Mouse (Mus musculus): ENCODE data around the gene Svop. TPM values are rescaled to one million over a fixed set of nuclear protein-coding genes. Genes with fewer than 3 reads are reported as not detected.

The Svop gene
- polyA plus RNA-seq, 1 experiment from 2014 or later, result 83.0 TPM

GRCm38 (mm10) chr5:114115030-114115429, 23.7 kb upstream of the Svop start:
- peaks cover 81% of the 10 kb centered on the region for H3K36me3 ChIP-seq (replicated peaks; ENCODE audit: control insufficient read depth, insufficient read depth)
- no peaks in the 10 kb centered on the region for H3K27me3 ChIP-seq (ENCODE audit: control insufficient read depth, insufficient read depth, low read length)
- no peak overlapping the region for H3K27ac ChIP-seq
- DNase-seq (ENCODE audit: low spot score), result no peak
- no peaks in the 10 kb centered on the region for H3K9me3 ChIP-seq (ENCODE audit: control insufficient read depth, low read length)
- ATAC-seq (ENCODE audit: low FRiP score), result no peak
- H3K4me1 ChIP-seq (replicated peaks; ENCODE audit: control insufficient read depth, insufficient read depth, low read length), result no peaks in the 10 kb centered on the region
- no peak overlapping the region for H3K9ac ChIP-seq
- WGBS, result 86% methylated on average over 5 of the region's 5 CpGs
- no peak overlapping the region for H3K4me2 ChIP-seq (replicated peaks)
- no peak overlapping the region for H3K4me3 ChIP-seq (replicated peaks; ENCODE audit: low read length)

DNA sequence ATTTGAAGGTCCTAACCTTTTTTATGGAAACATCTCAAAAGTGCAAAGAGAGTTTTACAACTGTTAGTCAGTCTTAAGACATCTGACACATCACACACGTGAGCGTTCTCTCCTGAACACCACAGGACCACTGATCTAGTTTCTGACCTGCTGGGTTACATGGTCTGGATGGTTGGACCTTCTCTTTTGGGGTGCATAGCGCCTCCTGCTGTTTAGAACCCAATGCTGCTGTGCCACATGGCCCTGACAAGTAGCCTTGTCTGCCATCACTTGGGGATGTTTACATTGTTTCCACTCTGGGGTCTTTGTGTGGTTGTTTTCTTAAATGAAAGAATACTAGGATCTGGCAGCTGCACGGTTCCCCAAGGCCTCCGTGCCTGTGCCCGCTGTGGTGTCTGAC, 22.0 kb upstream of the Svop start:
- H3K27ac ChIP-seq, result no peak overlapping the region
- peaks cover 89% of the 10 kb centered on the region for H3K36me3 ChIP-seq (replicated peaks; ENCODE audit: control insufficient read depth, insufficient read depth)
- no peaks in the 10 kb centered on the region for H3K27me3 ChIP-seq (ENCODE audit: control insufficient read depth, insufficient read depth, low read length)
- no peak overlapping the region for H3K4me2 ChIP-seq (replicated peaks)
- 87% methylated on average over 6 of the region's 6 CpGs for WGBS
- H3K4me3 ChIP-seq (replicated peaks; ENCODE audit: low read length), result no peak overlapping the region
- no peaks in the 10 kb centered on the region for H3K4me1 ChIP-seq (replicated peaks; ENCODE audit: control insufficient read depth, insufficient read depth, low read length)
- DNase-seq (ENCODE audit: low spot score), result no peak
- ATAC-seq (ENCODE audit: low FRiP score), result no peak
- no peaks in the 10 kb centered on the region for H3K9me3 ChIP-seq (ENCODE audit: control insufficient read depth, low read length)
- H3K9ac ChIP-seq, result no peak overlapping the region

GRCm38 (mm10) chr5:114106391-114106935, 15.1 kb upstream of the Svop start:
- H3K4me3 ChIP-seq (replicated peaks; ENCODE audit: low read length), result no peak overlapping the region
- peaks cover under 1% of the 10 kb centered on the region; the same call in 1 of the 2 replicates for H3K4me1 ChIP-seq (replicated peaks; ENCODE audit: control insufficient read depth, insufficient read depth, low read length)
- peaks cover 75% of the 10 kb centered on the region for H3K36me3 ChIP-seq (replicated peaks; ENCODE audit: control insufficient read depth, insufficient read depth)
- H3K4me2 ChIP-seq (replicated peaks), result no peak overlapping the region
- WGBS, result 80% methylated on average over 16 of the region's 16 CpGs
- H3K9ac ChIP-seq, result no peak overlapping the region
- no peaks in the 10 kb centered on the region for H3K27me3 ChIP-seq (ENCODE audit: control insufficient read depth, insufficient read depth, low read length)
- no peaks in the 10 kb centered on the region for H3K9me3 ChIP-seq (ENCODE audit: control insufficient read depth, low read length)
- DNase-seq (ENCODE audit: low spot score), result no peak
- no peak for ATAC-seq (ENCODE audit: low FRiP score)
- no peak overlapping the region for H3K27ac ChIP-seq

- Histone ChIP-seq H3K4me1 (replicated peaks; ENCODE audit: control insufficient read depth, insufficient read depth, low read length) (peaks cover 8% of the 10 kb centered on the region), H3K27me3 (ENCODE audit: control insufficient read depth, insufficient read depth, low read length) (no peaks in the 10 kb centered on the region), H3K9me3 (ENCODE audit: control insufficient read depth, low read length) (no peaks in the 10 kb centered on the region), H3K4me2 (replicated peaks) (no peak overlapping the region), H3K36me3 (replicated peaks; ENCODE audit: control insufficient read depth, insufficient read depth) (peaks cover 39% of the 10 kb centered on the region), H3K4me3 (replicated peaks; ENCODE audit: low read length) (no peak overlapping the region), H3K9ac (no peak overlapping the region), H3K27ac (no peak overlapping the region)
- WGBS, result 100% methylated on average over 1 of the region's 1 CpGs
- no peak for ATAC-seq (ENCODE audit: low FRiP score)
- DNase-seq (ENCODE audit: low spot score), result no peak
These were observed 11.4 kb upstream of the Svop start for GRCm38 (mm10) chr5:114102807-114103206.

- Histone ChIP-seq H3K27me3 (ENCODE audit: control insufficient read depth, insufficient read depth, low read length) (no peaks in the 10 kb centered on the region), H3K9ac (no peak overlapping the region), H3K4me3 (replicated peaks; ENCODE audit: low read length) (no peak overlapping the region), H3K9me3 (ENCODE audit: control insufficient read depth, low read length) (no peaks in the 10 kb centered on the region), H3K4me1 (replicated peaks; ENCODE audit: control insufficient read depth, insufficient read depth, low read length) (peaks cover 8% of the 10 kb centered on the region), H3K27ac (no peak overlapping the region), H3K36me3 (replicated peaks; ENCODE audit: control insufficient read depth, insufficient read depth) (peaks cover 34% of the 10 kb centered on the region), H3K4me2 (replicated peaks) (no peak overlapping the region)
- DNase-seq (ENCODE audit: low spot score) (no peak), ATAC-seq (ENCODE audit: low FRiP score) (no peak)
- WGBS, result 86% methylated on average over 4 of the region's 4 CpGs
These were observed 10.5 kb upstream of the Svop start for GRCm38 (mm10) chr5:114101873-114102272.

DNA sequence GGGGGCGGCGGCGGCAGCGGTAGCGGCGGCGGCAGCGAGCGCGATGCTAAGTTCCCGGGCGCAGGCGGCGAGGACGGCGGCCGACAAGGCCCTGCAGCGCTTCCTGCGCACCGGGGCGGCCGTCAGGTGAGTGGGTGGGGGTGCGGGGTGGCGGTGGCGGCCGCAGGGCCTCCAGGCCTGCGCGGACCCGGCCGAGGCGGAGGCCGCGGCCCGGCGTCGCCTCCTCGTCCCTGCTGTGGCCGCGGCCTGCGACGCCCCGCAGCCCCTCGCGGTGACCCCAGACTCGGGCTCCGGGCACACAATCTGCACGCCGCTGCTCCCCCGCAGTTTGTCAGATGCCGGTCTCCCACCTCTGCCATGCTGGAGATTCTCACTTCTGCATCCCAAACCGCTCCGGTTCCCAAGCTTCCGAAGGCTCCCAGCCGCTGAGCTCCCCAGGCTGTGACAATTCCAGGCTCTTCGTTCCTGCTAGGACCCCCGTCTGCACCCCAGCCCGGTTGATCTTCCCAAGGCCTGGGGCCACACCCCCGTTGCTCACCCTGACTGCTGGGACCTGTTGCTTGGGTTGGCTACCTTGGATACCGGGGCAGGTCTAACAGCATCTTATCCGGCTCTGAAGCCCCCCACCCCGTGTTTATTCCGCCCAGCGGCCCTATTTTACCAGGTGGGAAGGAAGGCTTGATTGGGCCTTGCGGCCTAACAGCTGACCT, 9.2 kb upstream of the Svop start:
- Histone ChIP-seq H3K36me3 (replicated peaks; ENCODE audit: control insufficient read depth, insufficient read depth) (peaks cover 21% of the 10 kb centered on the region), H3K9me3 (ENCODE audit: control insufficient read depth, low read length) (no peaks in the 10 kb centered on the region), H3K9ac (peak overlapping the region; percentile 90), H3K4me3 (replicated peaks; ENCODE audit: low read length) (peak overlapping the region; percentile 86), H3K4me1 (replicated peaks; ENCODE audit: control insufficient read depth, insufficient read depth, low read length) (peaks cover 8% of the 10 kb centered on the region), H3K27ac (peak overlapping the region; percentile 78; the same call in 1 of the 2 replicates), H3K4me2 (replicated peaks) (peak overlapping the region; percentile 76), H3K27me3 (ENCODE audit: control insufficient read depth, insufficient read depth, low read length) (no peaks in the 10 kb centered on the region)
- DNase-seq (ENCODE audit: low spot score) (no peak), ATAC-seq (ENCODE audit: low FRiP score) (peak; percentile 58)
- 3% methylated on average over 50 of the region's 64 CpGs for WGBS

- peak overlapping the region; percentile 90 for H3K9ac ChIP-seq
- peaks cover 8% of the 10 kb centered on the region for H3K4me1 ChIP-seq (replicated peaks; ENCODE audit: control insufficient read depth, insufficient read depth, low read length)
- DNase-seq (ENCODE audit: low spot score) (peak; percentile 97), ATAC-seq (ENCODE audit: low FRiP score) (peak; percentile 91)
- H3K9me3 ChIP-seq (ENCODE audit: control insufficient read depth, low read length), result no peaks in the 10 kb centered on the region
- H3K4me2 ChIP-seq (replicated peaks), result peak overlapping the region; percentile 76
- peaks cover 14% of the 10 kb centered on the region for H3K36me3 ChIP-seq (replicated peaks; ENCODE audit: control insufficient read depth, insufficient read depth)
- H3K27ac ChIP-seq, result peak overlapping the region; percentile 78
- peak overlapping the region; percentile 86 for H3K4me3 ChIP-seq (replicated peaks; ENCODE audit: low read length)
- 8% methylated on average over 37 of the region's 37 CpGs for WGBS
- no peaks in the 10 kb centered on the region for H3K27me3 ChIP-seq (ENCODE audit: control insufficient read depth, insufficient read depth, low read length)
These were observed 8.5 kb upstream of the Svop start for GRCm38 (mm10) chr5:114099709-114100389.

- Histone ChIP-seq H3K36me3 (replicated peaks; ENCODE audit: control insufficient read depth, insufficient read depth) (no peaks in the 10 kb centered on the region), H3K4me3 (replicated peaks; ENCODE audit: low read length) (peak overlapping the region; percentile 59), H3K4me2 (replicated peaks) (peak overlapping the region; percentile 63), H3K4me1 (replicated peaks; ENCODE audit: control insufficient read depth, insufficient read depth, low read length) (peaks cover 14% of the 10 kb centered on the region), H3K27me3 (ENCODE audit: control insufficient read depth, insufficient read depth, low read length) (no peaks in the 10 kb centered on the region), H3K9me3 (ENCODE audit: control insufficient read depth, low read length) (no peaks in the 10 kb centered on the region), H3K9ac (peak overlapping the region; percentile 91), H3K27ac (peak overlapping the region; percentile 93)
- DNase-seq (ENCODE audit: low spot score), result peak; percentile 28
- 7% methylated on average over 7 of the region's 7 CpGs for WGBS
- no peak for ATAC-seq (ENCODE audit: low FRiP score)
These were observed 853 bp downstream of the Svop start for GRCm38 (mm10) chr5:114090421-114091013.

DNA sequence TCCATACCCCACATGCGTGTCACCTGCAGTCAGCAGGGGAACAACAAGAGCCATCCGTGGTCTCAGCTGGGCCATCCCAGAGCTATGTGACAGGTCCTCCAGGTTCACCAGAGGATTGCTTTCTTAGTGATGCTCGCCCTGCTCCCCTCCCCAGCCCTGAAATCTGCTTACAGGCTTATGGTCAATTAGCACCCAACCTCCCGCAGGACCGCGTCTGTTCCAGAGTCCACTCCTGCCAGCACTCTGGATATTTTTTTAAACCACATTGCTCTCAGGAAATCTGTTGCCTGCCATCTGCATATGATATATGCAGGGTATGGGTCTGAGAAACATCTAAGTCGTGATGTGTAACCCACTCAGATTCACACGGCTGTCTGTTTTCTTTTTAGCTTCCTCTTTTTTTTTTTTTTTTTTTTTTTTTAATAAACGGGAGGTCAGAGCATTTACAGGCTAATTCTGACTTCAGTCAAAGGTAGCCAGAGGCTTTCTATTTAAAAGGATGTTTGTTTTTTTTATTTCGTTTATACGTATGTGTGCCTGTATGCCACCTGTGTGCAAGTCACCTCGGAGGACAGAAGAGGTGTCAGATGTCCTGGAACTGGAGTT, 3.4 kb downstream of the Svop start:
- WGBS, result 77% methylated on average over 12 of the region's 12 CpGs

More for the DNA sequence above, 3.4 kb downstream of the Svop start:
- H3K27me3 ChIP-seq (ENCODE audit: control insufficient read depth, insufficient read depth, low read length), result no peaks in the 10 kb centered on the region
- H3K9me3 ChIP-seq (ENCODE audit: control insufficient read depth, low read length), result no peaks in the 10 kb centered on the region
- no peak overlapping the region for H3K9ac ChIP-seq
- H3K27ac ChIP-seq, result no peak overlapping the region
- ATAC-seq (ENCODE audit: low FRiP score) (no peak), DNase-seq (ENCODE audit: low spot score) (no peak)
- H3K4me3 ChIP-seq (replicated peaks; ENCODE audit: low read length), result no peak overlapping the region
- peaks cover 14% of the 10 kb centered on the region for H3K4me1 ChIP-seq (replicated peaks; ENCODE audit: control insufficient read depth, insufficient read depth, low read length)
- H3K36me3 ChIP-seq (replicated peaks; ENCODE audit: control insufficient read depth, insufficient read depth), result no peaks in the 10 kb centered on the region
- H3K4me2 ChIP-seq (replicated peaks), result no peak overlapping the region
